Mouse (Mus musculus): Measurements from ENCODE around the gene Dync1i1. TPM values are rescaled to one million over a fixed set of nuclear protein-coding genes. Genes with fewer than 3 reads are reported as not detected.

The Dync1i1 gene
- polyA plus RNA-seq, 2 experiments = not detected

DNA sequence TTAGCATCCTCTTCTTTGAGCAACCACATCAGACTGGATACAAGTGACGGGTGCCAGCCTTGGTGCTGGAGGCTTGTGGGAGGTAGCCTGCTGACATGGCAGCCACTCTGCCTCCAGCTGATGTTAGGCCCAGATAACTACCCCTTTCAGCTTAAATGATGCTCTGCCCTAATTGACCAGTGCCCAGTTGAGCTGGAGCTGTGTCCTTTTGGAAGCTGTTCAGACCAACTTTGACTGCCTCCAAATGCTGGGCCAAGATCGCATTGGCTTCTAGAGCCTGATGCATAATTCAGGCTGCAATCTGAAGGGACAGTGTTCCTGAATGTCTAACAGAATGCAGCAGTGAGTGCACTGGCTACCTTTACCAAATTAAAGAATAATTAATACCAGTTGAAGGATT lies 107.4 kb downstream of the Dync1i1 start:
- H3K4me2 ChIP-seq (ENCODE audit: low read depth) = no peak overlapping the region
- TF ChIP-seq EP300 (IDR thresholded peaks at IDR 0.05; ENCODE audit: low read depth) = no peak
- TF ChIP-seq CTCF (IDR thresholded peaks at IDR 0.05; ENCODE audit: low read depth) = no peak
- no peaks in the 10 kb centered on the region for H3K4me1 ChIP-seq (replicated peaks; ENCODE audit: control insufficient read depth in 2 of 2, insufficient read depth in 2 of 2, low read length in 1 of 2)
- no peak overlapping the region for H3K4me3 ChIP-seq (ENCODE audit: insufficient read depth in 1 of 2, low read depth in 2 of 2, low read length in 2 of 2)
- ATAC-seq (ENCODE audit: insufficient read depth) = no peak
- H3K9me3 ChIP-seq (ENCODE audit: control insufficient read depth, low read length) = no peaks in the 10 kb centered on the region
- H3K36me3 ChIP-seq (replicated peaks; ENCODE audit: control insufficient read depth, insufficient read depth, low read depth) = no peaks in the 10 kb centered on the region
- no peak overlapping the region for H3K27ac ChIP-seq
- H3K9ac ChIP-seq (replicated peaks) = no peak overlapping the region
- no peaks in the 10 kb centered on the region for H3K27me3 ChIP-seq (ENCODE audit: control insufficient read depth, insufficient read depth, low read length)
- no peak for DNase-seq (ENCODE audit: low read depth in 3 of 3, low spot score in 3 of 3)
- 66% methylated on average over 2 of the region's 2 CpGs for WGBS (ENCODE audit: insufficient replicate concordance)

DNA sequence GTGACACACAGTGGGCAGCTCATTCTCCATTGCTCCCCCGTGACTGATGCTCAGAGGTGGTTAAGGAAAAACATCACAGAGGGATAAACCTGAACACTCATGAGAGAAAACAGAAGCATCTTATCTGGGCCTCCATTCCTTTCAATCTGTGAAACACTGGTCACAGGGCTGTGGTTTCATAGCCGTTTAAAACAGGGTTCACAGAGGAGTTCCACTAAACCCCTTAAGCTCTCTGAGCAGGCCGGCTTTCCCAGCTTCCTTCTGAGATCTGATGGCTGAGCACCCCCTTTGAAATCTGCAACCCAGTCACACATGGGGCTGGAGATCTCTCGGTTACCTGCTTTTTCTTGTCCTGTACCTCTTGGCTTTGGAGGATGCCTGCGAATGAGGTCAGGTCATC lies 117.0 kb downstream of the Dync1i1 start:
- Histone ChIP-seq H3K27me3 (ENCODE audit: control insufficient read depth, insufficient read depth, low read length) (no peaks in the 10 kb centered on the region), H3K9me3 (ENCODE audit: control insufficient read depth, low read length) (no peaks in the 10 kb centered on the region), H3K4me1 (replicated peaks; ENCODE audit: control insufficient read depth in 2 of 2, insufficient read depth in 2 of 2, low read length in 1 of 2) (no peaks in the 10 kb centered on the region), H3K9ac (replicated peaks) (no peak overlapping the region), H3K27ac (no peak overlapping the region), H3K4me3 (ENCODE audit: insufficient read depth in 1 of 2, low read depth in 2 of 2, low read length in 2 of 2) (no peak overlapping the region), H3K36me3 (replicated peaks; ENCODE audit: control insufficient read depth, insufficient read depth, low read depth) (no peaks in the 10 kb centered on the region), H3K4me2 (ENCODE audit: low read depth) (no peak overlapping the region)
- TF ChIP-seq EP300 (IDR thresholded peaks at IDR 0.05; ENCODE audit: low read depth) (no peak), CTCF (IDR thresholded peaks at IDR 0.05; ENCODE audit: low read depth) (no peak)
- ATAC-seq (ENCODE audit: insufficient read depth) (no peak), DNase-seq (ENCODE audit: low read depth in 3 of 3, low spot score in 3 of 3) (no peak)
- WGBS (ENCODE audit: insufficient replicate concordance) = 51% methylated on average over 5 of the region's 5 CpGs

DNA sequence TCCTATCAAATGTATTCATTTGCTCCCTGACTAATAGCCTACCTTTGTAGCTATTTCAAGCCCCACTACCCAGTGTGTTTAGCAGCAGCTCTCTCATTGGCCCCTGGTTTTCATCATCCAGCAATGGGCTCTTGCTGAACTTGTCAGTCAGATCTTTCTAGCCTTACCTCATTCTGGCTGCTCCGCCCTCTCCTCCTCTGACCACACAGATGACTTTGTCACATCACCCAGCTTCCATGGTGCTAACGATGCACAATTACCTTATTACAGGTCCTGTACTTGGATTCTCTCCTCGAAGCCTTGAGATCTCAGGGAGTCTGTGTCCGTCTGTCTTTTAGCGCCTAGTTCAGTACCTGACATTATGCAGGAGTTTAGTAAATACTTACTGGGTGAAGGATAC lies 120.7 kb downstream of the Dync1i1 start:
- WGBS (ENCODE audit: insufficient replicate concordance) = 82% methylated on average over 5 of the region's 5 CpGs
- H3K27ac ChIP-seq = no peak overlapping the region
- ATAC-seq (ENCODE audit: insufficient read depth) = no peak

DNA sequence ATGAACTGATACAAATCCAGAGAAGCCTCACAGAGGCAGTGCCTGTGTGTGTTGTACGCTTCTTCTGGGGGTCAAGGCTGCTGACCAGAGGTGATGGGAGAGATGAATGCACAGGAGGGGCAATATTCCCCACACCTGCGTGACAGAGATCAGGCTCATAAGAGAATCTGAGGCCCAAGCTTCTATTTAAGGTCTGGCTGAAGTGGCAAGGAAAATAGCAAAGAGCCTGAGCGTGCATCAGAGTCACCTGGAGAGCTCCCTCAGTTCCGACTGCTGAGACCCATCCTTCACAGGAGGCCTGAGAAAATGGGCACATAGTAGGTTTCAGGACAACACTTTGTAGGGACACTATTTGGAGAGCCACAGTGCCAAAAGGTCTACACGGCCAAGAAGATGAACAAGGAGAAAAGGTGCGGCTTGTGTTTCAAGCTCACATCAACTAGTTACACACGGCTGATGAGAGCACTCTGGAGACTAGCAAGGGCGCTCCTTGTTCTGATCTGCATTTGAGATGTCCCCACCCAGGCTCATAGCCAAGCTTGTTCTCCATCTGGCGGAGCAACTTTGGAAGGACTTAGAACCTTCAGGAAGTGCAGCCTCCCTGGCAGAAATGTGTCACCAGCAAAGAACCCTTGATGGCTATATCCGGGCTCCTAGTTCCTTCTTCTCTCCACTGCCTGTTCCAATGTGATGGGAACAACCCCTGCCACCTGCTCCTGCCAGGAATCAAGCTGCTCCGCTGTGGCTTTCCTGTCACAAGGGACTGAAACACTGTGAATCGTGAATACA lies 128.8 kb downstream of the Dync1i1 start:
- Histone ChIP-seq H3K4me1 (replicated peaks; ENCODE audit: control insufficient read depth in 2 of 2, insufficient read depth in 2 of 2, low read length in 1 of 2) (no peaks in the 10 kb centered on the region), H3K9ac (replicated peaks) (no peak overlapping the region), H3K4me2 (ENCODE audit: low read depth) (no peak overlapping the region), H3K27me3 (ENCODE audit: control insufficient read depth, insufficient read depth, low read length) (no peaks in the 10 kb centered on the region), H3K36me3 (replicated peaks; ENCODE audit: control insufficient read depth, insufficient read depth, low read depth) (no peaks in the 10 kb centered on the region), H3K4me3 (ENCODE audit: insufficient read depth in 1 of 2, low read depth in 2 of 2, low read length in 2 of 2) (no peak overlapping the region), H3K9me3 (ENCODE audit: control insufficient read depth, low read length) (no peaks in the 10 kb centered on the region), H3K27ac (no peak overlapping the region)
- no peak for TF ChIP-seq CTCF (IDR thresholded peaks at IDR 0.05; ENCODE audit: low read depth)
- no peak for TF ChIP-seq EP300 (IDR thresholded peaks at IDR 0.05; ENCODE audit: low read depth)
- 56% methylated on average over 12 of the region's 12 CpGs for WGBS (ENCODE audit: insufficient replicate concordance)
- no peak for DNase-seq (ENCODE audit: low read depth in 3 of 3, low spot score in 3 of 3)
- no peak for ATAC-seq (ENCODE audit: insufficient read depth)

More for the DNA sequence above, 120.7 kb downstream of the Dync1i1 start:
- no peaks in the 10 kb centered on the region for H3K27me3 ChIP-seq (ENCODE audit: control insufficient read depth, insufficient read depth, low read length)
- TF ChIP-seq EP300 (IDR thresholded peaks at IDR 0.05; ENCODE audit: low read depth) = no peak
- no peak for TF ChIP-seq CTCF (IDR thresholded peaks at IDR 0.05; ENCODE audit: low read depth)
- no peak for DNase-seq (ENCODE audit: low read depth in 3 of 3, low spot score in 3 of 3)
- H3K4me2 ChIP-seq (ENCODE audit: low read depth) = no peak overlapping the region
- H3K4me3 ChIP-seq (ENCODE audit: insufficient read depth in 1 of 2, low read depth in 2 of 2, low read length in 2 of 2) = no peak overlapping the region
- no peaks in the 10 kb centered on the region for H3K4me1 ChIP-seq (replicated peaks; ENCODE audit: control insufficient read depth in 2 of 2, insufficient read depth in 2 of 2, low read length in 1 of 2)
- no peaks in the 10 kb centered on the region for H3K36me3 ChIP-seq (replicated peaks; ENCODE audit: control insufficient read depth, insufficient read depth, low read depth)
- no peaks in the 10 kb centered on the region for H3K9me3 ChIP-seq (ENCODE audit: control insufficient read depth, low read length)
- no peak overlapping the region for H3K9ac ChIP-seq (replicated peaks)

DNA sequence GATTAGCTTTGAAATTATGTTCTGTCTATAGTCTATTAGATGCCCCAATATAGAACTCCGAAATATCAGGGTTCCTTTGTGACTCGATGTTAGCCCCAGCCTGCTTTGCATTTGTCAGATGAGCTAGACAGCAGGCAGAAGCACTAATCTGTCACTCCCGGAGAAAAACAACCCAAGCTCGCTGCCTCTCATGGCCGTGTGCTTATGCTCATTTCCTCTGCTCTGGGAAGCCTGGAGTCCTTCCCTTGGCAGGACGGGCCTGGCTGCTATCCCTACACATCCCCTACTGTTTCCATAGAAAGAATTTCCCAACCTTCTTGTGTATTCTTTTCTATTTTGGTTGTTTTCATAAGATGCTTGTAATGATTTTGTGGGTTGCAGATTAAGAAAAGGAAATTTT lies 130.1 kb downstream of the Dync1i1 start:
- DNase-seq (ENCODE audit: low read depth in 3 of 3, low spot score in 3 of 3) (no peak), ATAC-seq (ENCODE audit: insufficient read depth) (no peak)
- WGBS (ENCODE audit: insufficient replicate concordance) = 43% methylated on average over 6 of the region's 6 CpGs
- no peaks in the 10 kb centered on the region for H3K27me3 ChIP-seq (ENCODE audit: control insufficient read depth, insufficient read depth, low read length)
- no peak for TF ChIP-seq CTCF (IDR thresholded peaks at IDR 0.05; ENCODE audit: low read depth)
- TF ChIP-seq EP300 (IDR thresholded peaks at IDR 0.05; ENCODE audit: low read depth) = no peak
- no peaks in the 10 kb centered on the region for H3K9me3 ChIP-seq (ENCODE audit: control insufficient read depth, low read length)
- no peaks in the 10 kb centered on the region; a peak in 1 of 4 replicates for H3K4me1 ChIP-seq (replicated peaks; ENCODE audit: control insufficient read depth in 2 of 2, insufficient read depth in 2 of 2, low read length in 1 of 2)
- H3K36me3 ChIP-seq (replicated peaks; ENCODE audit: control insufficient read depth, insufficient read depth, low read depth) = no peaks in the 10 kb centered on the region
- H3K4me2 ChIP-seq (ENCODE audit: low read depth) = no peak overlapping the region
- H3K4me3 ChIP-seq (ENCODE audit: insufficient read depth in 1 of 2, low read depth in 2 of 2, low read length in 2 of 2) = no peak overlapping the region
- H3K27ac ChIP-seq = no peak overlapping the region
- H3K9ac ChIP-seq (replicated peaks) = no peak overlapping the region
